In genomic region chr13:19824071-19824470, GRCm38 (mm10) we compare ENCODE assay signal across 25 mouse cellular contexts. TPM values are rescaled to one million over a fixed set of nuclear protein-coding genes. Genes with fewer than 3 reads are reported as not detected.
DNase-seq lines count a peak whose midpoint lies in the region; ATAC-seq and TF ChIP-seq lines count a peak whose summit lies in the region.
"Had no signal": no experiment of that assay in that cellular context is flagged by ENCODE, and none has a peak within 500 bp of the region (broad histone marks: within the 10 kb centered on the region; RNA-seq: fewer than 3 reads in every experiment).

Gene Gpr141, minus strand, starts transcription at chr13:19824257.

- H3K27me3 ChIP-seq in myocyte (ENCODE audit: control insufficient read depth, insufficient read depth, insufficient read length), result no peaks in the 10 kb centered on the region
- no peaks in the 10 kb centered on the region for H3K27me3 ChIP-seq in midbrain, embryonic 11.5 days (ENCODE audit: control insufficient read depth, insufficient read depth, low read length)
- H3K27me3 ChIP-seq: CH12.LX; embryonic facial prominence, embryonic 15.5 days; midbrain, embryonic 15.5 days had no signal

- intact Hi-C loops in heart, postnatal 25 days (cut with DNase I), result no loop called here

- DNase-seq in cerebellum, adult 9-10 months, result peak; percentile 0
- no peak for DNase-seq in cerebellum, postnatal 4 days (ENCODE audit: low spot score in 2 of 2)
- DNase-seq in adipocyte (ENCODE audit: low spot score), result peak; percentile 7
- DNase-seq in layer of hippocampus, postnatal 36 days, result no peak
- no peak for DNase-seq in heart, postnatal 25 days (ENCODE audit: low spot score)
- DNase-seq in midbrain, embryonic 11.5 days (ENCODE audit: low spot score, missing footprints), result no peak
- DNase-seq: cerebellum, adult 11 months; cerebellum, postnatal 14 days; gastrocnemius, adult 2 months; heart, adult 2 months; kidney, adult 11 months; kidney, postnatal 10 days had no signal

- no peaks in the 10 kb centered on the region for H3K79me2 ChIP-seq in myocyte (ENCODE audit: control insufficient read depth, insufficient read depth)

- peak within 1 kb of the TSS; percentile 34 for H3K4me2 ChIP-seq in myocyte (ENCODE audit: low read depth)
- no peak within 1 kb of the TSS for H3K4me2 ChIP-seq in midbrain, embryonic 11.5 days
- H3K4me2 ChIP-seq: embryonic facial prominence, embryonic 15.5 days; midbrain, embryonic 15.5 days had no signal

- peak within 1 kb of the TSS; percentile 19 for H3K4me3 ChIP-seq in myocyte
- no peak within 1 kb of the TSS for H3K4me3 ChIP-seq in midbrain, embryonic 11.5 days (ENCODE audit: low read depth, low read length)
- H3K4me3 ChIP-seq: embryonic facial prominence, embryonic 15.5 days; forebrain, embryonic 10.5 days; gastrocnemius, adult 2 months; heart, adult 2 months; hindbrain, embryonic 10.5 days; midbrain, embryonic 15.5 days had no signal

- no peaks in the 10 kb centered on the region for H3K4me1 ChIP-seq in midbrain, embryonic 11.5 days (ENCODE audit: control insufficient read depth, insufficient read depth, low read length)
- H3K4me1 ChIP-seq: embryonic facial prominence, embryonic 15.5 days; forebrain, embryonic 10.5 days; hindbrain, embryonic 10.5 days; midbrain, embryonic 15.5 days had no signal

- H3K27ac ChIP-seq in midbrain, embryonic 11.5 days (ENCODE audit: low read depth, low read length), result no peak within 1 kb of the TSS
- H3K27ac ChIP-seq: embryonic facial prominence, embryonic 15.5 days; forebrain, embryonic 10.5 days; gastrocnemius, adult 2 months; heart, adult 2 months; hindbrain, embryonic 10.5 days; hindbrain, postnatal 0 days; midbrain, embryonic 15.5 days; stomach, postnatal 0 days had no signal

- no peak for TF ChIP-seq POLR2A in myocyte (IDR thresholded peaks at IDR 0.05; ENCODE audit: insufficient read length, low read depth)

- H3K9ac ChIP-seq in midbrain, embryonic 11.5 days (ENCODE audit: low read length), result no peak within 1 kb of the TSS
- H3K9ac ChIP-seq: embryonic facial prominence, embryonic 15.5 days; midbrain, embryonic 15.5 days had no signal

- WGBS in midbrain, embryonic 11.5 days, result 75% methylated on average over 3 of the region's 3 CpGs

- no peaks in the 10 kb centered on the region for H3K36me3 ChIP-seq in myocyte (ENCODE audit: control insufficient read depth, insufficient read depth)
- H3K36me3 ChIP-seq in midbrain, embryonic 11.5 days (ENCODE audit: control insufficient read depth, insufficient read depth, low read length), result no peaks in the 10 kb centered on the region
- H3K36me3 ChIP-seq: embryonic facial prominence, embryonic 15.5 days; forebrain, embryonic 10.5 days; hindbrain, embryonic 10.5 days; midbrain, embryonic 15.5 days had no signal

- no peaks in the 10 kb centered on the region for H3K9me3 ChIP-seq in midbrain, embryonic 11.5 days (ENCODE audit: control insufficient read depth, low read length)
- H3K9me3 ChIP-seq: embryonic facial prominence, embryonic 15.5 days; forebrain, embryonic 10.5 days; hindbrain, embryonic 10.5 days; midbrain, embryonic 15.5 days had no signal

- peak; percentile 69 for ATAC-seq in granulocyte monocyte progenitor cell, adult 5-6 weeks (replicated peaks; ENCODE audit: poor library complexity, severe bottlenecking)
- no peak for ATAC-seq in midbrain, embryonic 11.5 days (ENCODE audit: low FRiP score)
- ATAC-seq: hindbrain, postnatal 0 days; midbrain, embryonic 15.5 days had no signal

- no peak within 1 kb of the TSS for H3ac ChIP-seq in myocyte (ENCODE audit: control insufficient read depth, insufficient read length)

TF ChIP-seq in myocyte, 11 proteins besides CTCF, POLR2A, EP300 and RAD21:
- TF ChIP-seq MAX (IDR thresholded peaks at IDR 0.05; ENCODE audit: low read depth) (no peak), CEBPB (IDR thresholded peaks at IDR 0.05; ENCODE audit: insufficient read depth, poor library complexity, severe bottlenecking) (no peak), TCF3 (IDR thresholded peaks at IDR 0.05; ENCODE audit: insufficient read length, low read depth) (no peak), SRF (IDR thresholded peaks at IDR 0.05; ENCODE audit: control insufficient read depth, insufficient read length, low read depth) (no peak), MYOD1 (IDR thresholded peaks at IDR 0.05; ENCODE audit: control insufficient read depth in 1 of 3, insufficient read length in 2 of 3, low read depth in 2 of 3) (no peak), E2F4 (IDR thresholded peaks at IDR 0.05; ENCODE audit: insufficient read depth) (no peak), MYOG (IDR thresholded peaks at IDR 0.05; ENCODE audit: control insufficient read depth in 1 of 3, insufficient read depth in 1 of 3, insufficient read length in 2 of 3, low read depth in 2 of 3) (no peak), USF1 (IDR thresholded peaks at IDR 0.05; ENCODE audit: low read depth) (no peak), REST (IDR thresholded peaks at IDR 0.05; ENCODE audit: insufficient read depth, insufficient read length) (no peak), TCF12 (IDR thresholded peaks at IDR 0.05; ENCODE audit: insufficient read depth, poor library complexity, severe bottlenecking) (no peak), POLR2AphosphoS2 (IDR thresholded peaks at IDR 0.05; ENCODE audit: insufficient read length, low read depth) (no peak)

RNA-seq across cellular contexts. Expression of gene Gpr141, which starts in this region (rescaled TPM):
- 18.1 and 23.9 TPM in 2 replicates for total RNA-seq in granulocyte monocyte progenitor cell, adult 5-6 weeks (2014; fragmentation: Nextera tagmentation)
- total RNA-seq in granulocyte monocyte progenitor cell, adult 5-6 weeks (2017), result 32.4 and 37.0 TPM in 2 replicates
- polyA plus RNA-seq in myocyte (2012; fragmentation: generic; extraction: Trizol), result 5.8 TPM
- not detected for total RNA-seq in layer of hippocampus, postnatal 36 days (2021)
- under 1 TPM in 1 of 2 experiments, not detected in 1; 0.16 TPM for total RNA-seq in heart, postnatal 25 days (2021)
- polyA plus RNA-seq in midbrain, embryonic 11.5 days (2014; fragmentation: Nextera tagmentation; extraction: Ambion mirVana), result 0.07 TPM in 1 of 2 replicates, not detected in the other
- total RNA-seq: gastrocnemius, adult 2 months; heart, adult 2 months; layer of hippocampus, adult 18-20 months; layer of hippocampus, postnatal 25 days; left cerebral cortex, postnatal 25 days; MEL had no signal
- polyA plus RNA-seq: hindbrain, embryonic 10.5 days had no signal

Comparison
In these comparisons a context has a peak if more than half of its experiments do, and no peak if none do; other contexts are left out.
1. RNA of gene Gpr141 (total RNA-seq): 18.1 to 37.0 TPM in granulocyte monocyte progenitor cell, adult 5-6 weeks; 0.16 TPM in heart, postnatal 25 days and not detected in layer of hippocampus, postnatal 36 days; every median in the first group is over 10 times any median in the second.
2. DNase-seq: peak in cerebellum, adult 9-10 months (single experiment) and adipocyte (single experiment); none in cerebellum, postnatal 4 days (0 of 2), layer of hippocampus, postnatal 36 days (0 of 2), heart, postnatal 25 days (single experiment) and midbrain, embryonic 11.5 days (single experiment).